Mouse (Mus musculus): ENCODE measurements around the gene Cpa2.

DNA sequence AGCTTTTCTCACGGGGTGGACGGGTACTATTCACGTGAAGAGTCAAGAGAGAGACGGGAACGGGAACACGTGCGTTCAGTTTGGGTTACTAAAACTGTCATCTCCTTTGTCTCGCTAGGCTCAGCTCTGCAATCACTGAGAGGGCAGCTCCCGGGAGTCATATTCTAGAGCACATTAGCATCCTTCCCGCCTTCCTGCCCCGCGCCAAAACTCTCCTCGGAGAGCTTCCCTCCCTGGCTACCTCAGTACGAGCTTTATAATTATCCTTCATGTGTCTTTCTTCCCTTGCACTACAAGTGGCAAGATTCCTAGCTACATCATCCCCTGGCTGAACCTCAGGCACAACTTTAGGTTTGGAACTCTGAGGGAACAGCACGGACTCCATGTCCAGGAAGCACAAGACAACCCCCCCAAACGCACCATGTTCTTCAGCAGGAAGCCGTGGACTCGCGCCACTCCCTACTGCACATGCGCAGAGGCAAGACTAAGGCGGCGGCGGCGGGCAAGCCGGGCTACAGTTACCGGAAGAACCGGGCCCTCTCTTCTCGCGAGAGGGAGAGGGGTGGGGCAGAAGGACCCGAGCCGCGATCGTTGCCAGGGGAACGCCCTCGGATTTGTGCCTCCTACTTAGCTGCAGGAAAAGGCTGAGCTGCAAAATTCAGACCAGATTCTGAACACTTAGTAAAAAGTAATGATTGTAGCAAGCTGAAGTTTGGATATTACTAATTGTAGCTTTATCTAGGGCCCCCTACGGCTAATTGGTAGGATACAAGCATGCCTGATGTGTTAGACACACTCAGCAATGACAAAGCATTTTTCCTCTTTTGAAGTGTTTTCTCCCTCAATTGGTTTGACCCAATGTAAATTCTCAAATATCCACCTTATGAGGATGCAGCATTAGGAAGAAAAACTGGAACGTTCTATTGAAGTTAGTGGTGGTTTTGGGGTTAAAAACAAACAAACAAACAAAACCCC lies 31.8 kb upstream of the Cpa2 start, which contains the start of the genes Tmem209 and Ssmem1:
- TF ChIP-seq POLR2A (IDR thresholded peaks at IDR 0.05; ENCODE audit: control insufficient read depth, extremely low read depth, insufficient read depth, low read length, poor library complexity), result peak; percentile 90
- 0 out of 2 replicates have a peak, but pooled peaks have one; percentile 38 for TF ChIP-seq CTCF (IDR thresholded peaks at IDR 0.05; ENCODE audit: borderline replicate concordance, control insufficient read depth, extremely low read depth, insufficient read depth, low read length, poor library complexity)

Measured in thymus, adult 2 months (tissue).